Mouse (Mus musculus): ENCODE measurements at regions not wholly inside any gene's neighbourhood (a gene's known extent, or its start where the extent isn't known, plus 50 kb on each side); places are given as distances from the start of the nearest gene placed in this dataset.
"Not testable (repeated sequence)": the region's sequence is repeated elsewhere in the genome, so short reads cannot be mapped to it uniquely, and the experiment has no call there.

DNA sequence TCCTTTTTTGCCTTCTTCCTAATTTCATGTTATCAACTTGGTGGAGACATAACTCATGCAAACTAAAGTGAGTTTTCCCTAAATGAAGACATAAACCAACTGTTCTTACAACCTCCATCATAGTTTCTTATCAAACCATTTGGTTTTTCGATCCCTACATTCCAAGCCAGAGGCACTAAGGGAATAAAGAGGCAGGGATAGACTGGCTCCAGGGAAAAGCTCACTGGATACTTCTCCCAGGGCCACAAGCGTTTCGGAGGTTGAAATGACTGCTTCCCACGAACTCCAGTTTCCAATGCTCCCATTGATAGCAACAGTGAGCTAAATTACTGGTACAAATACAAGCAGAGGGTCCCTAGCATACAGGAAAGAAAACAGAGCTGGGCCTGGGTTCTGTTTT is 178.4 kb upstream of the Otx2 start:
- no peak for ATAC-seq (ENCODE audit: low TSS enrichment)

GRCm38 (mm10) chr14:48842861-48843260 is 169.2 kb upstream of the Otx2 start:
- no peak for ATAC-seq (ENCODE audit: low TSS enrichment)

DNA sequence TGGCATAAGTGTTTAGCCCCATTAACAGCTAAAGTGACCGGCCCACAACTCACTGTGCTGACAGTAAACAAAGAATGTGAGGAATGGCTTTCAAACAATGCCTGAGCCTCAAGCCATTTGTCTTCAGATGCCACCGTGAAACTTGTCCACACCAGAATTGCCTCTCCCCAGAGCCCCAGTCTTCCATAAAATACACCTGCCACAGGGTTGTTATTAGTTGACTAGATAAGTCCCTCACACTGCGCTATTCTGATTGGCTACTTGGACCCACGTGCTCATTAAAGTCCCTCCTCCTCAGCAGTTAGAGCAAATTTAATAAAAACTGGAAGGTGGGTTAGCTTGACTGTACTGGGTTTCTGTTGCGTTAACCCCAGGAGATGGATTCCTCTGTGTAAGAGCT is 167.7 kb upstream of the Otx2 start:
- ATAC-seq (ENCODE audit: low TSS enrichment), result no peak

GRCm38 (mm10) chr14:48837181-48837580 is 163.6 kb upstream of the Otx2 start:
- ATAC-seq (ENCODE audit: low TSS enrichment), result no peak

DNA sequence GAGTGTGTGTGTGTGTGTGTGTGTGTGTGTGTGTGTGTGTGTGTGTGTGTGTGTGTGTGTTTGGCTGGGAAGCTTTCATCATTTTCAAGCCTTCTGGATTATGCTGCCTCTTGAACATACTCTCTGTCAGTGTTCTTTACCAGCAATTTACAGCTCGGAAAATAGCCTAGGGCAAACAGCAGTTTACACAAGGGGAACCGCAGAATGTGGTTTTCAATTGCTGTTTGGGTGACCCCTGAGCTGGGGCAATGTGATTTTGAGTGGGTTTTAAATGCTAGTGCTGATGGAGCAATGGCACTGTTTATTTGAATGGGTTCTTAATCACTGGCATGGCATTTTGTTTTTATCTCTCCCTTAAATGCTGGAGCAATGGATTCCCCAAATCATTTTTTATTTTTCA is 162.5 kb upstream of the Otx2 start:
- no peak for ATAC-seq (ENCODE audit: low TSS enrichment)

DNA sequence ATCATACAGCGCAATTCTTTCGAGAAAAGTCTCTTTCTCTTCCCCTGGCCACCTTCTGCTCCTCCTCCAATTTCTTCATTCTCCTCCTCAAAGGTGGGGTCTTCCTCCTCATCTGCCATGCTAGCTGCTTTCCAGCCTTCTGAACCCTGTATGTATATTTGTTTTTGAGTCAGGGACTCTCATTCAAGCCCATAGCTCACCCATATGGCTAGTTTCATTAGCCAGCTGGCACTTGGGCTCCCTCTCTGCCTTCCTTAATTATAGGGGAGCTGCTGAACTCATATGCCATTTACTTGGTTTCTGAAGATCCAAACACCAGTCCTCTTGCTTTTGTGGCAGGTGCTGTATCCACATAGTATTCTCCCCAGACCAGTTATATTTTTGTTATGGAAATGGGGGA is 160.8 kb upstream of the Otx2 start:
- no peak for ATAC-seq (ENCODE audit: low TSS enrichment)

GRCm38 (mm10) chr14:48826421-48826820 is 152.8 kb upstream of the Otx2 start:
- no peak for ATAC-seq (ENCODE audit: low TSS enrichment)

DNA sequence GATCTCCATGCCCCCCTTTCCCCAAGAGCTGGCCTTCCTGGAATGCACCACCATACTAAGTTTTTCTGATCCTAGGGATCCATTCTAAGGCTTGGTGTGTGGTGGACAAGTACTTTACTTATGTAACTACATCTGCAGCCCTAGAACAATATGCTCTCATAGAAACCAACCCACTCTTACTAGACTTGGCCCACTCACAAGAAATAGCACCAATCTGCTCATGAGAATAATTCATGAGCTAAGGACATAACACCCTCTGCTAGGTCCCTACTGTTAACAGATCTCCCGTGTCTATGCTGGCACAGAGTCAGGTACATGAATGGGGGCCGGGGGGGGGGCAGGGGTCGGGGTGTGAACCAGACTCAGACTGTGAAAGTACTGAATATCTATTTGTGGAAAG is 150.8 kb upstream of the Otx2 start:
- peak; percentile 95 for ATAC-seq (ENCODE audit: low TSS enrichment)

DNA sequence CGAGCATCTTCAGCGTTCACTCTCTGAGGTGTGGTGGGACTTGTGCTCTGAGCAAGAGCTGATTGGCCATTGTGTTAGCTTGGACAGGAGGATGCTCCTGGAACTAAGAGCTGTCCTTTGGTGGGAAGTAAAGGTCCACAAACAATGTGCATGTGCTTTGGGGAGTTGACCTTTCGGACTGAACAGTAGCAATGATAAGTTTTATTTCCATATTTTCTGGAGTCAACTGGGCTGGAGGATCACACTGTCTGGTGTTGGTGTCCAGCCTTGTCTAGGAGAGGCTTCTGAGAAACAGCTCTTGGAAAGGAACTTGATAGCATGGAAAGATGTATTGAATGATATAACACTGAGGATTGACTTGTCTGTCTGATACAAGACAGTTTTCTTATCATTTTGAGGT is 142.3 kb upstream of the Otx2 start:
- no peak for ATAC-seq (ENCODE audit: low TSS enrichment)

DNA sequence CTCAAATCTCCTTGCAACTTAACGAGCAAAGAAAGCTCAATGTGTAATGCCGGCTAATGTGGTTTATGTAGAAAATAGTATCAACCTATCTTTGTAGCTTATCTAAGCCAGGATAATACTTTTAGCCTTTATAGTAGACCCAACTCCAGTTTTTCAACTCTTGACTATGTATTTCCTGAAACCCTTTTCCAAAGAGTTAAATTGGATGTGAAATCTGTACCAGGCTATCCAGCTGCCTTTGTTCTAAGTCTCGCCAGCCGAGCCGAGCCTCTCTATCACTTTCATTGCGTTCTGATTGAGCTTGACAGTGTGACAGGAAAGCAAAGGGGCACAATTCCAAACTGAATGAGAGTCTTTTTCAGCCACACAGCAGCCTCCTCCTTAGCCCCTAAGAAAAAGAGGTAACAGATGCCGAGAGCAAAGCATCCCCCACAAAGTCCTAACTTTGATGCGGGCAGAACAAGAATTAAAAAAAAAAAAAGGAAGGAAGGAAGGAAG is 141.7 kb upstream of the Otx2 start:
- ATAC-seq (ENCODE audit: low TSS enrichment), result no peak

DNA sequence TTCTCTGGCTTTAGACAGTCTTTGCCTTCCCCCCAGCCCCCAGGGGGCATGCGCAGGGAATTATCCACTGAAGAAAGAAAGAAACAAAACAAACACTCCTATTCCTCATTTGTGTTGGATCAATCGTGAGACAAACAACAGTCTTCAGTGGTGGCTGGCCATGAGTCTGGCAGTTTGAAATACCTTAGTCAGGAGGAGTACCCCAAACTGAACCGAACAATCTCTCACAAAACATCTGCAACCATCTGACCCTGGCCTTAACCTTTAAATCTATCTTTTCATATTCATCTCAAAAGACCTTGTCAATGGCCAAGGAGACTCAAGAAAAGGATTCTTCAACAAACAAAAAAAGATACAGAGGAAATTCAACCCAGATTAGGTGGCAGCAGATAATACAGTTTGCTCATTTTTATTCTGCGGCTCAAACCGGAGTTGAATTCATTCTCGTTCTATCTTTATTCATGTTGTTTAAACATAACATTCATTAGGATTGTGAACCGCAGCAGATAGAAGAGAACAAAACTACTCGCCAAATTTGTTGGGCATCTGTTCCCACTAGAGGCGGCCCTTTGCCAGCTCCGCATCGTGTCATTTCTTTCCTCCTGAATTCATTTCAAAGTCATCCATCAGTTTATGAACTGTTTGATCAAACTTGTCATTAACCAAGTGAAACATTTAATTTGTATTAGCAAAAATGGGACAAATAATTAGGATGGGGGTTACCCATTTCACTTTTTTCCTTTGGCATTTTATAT is 139.3 kb upstream of the Otx2 start:
- ATAC-seq (ENCODE audit: low TSS enrichment), result no peak

GRCm38 (mm10) chr14:48804098-48804497 is 130.5 kb upstream of the Otx2 start:
- no peak for ATAC-seq (ENCODE audit: low TSS enrichment)

GRCm38 (mm10) chr14:48801283-48801682 is 127.7 kb upstream of the Otx2 start:
- no peak for ATAC-seq (ENCODE audit: low TSS enrichment)

- no peak for ATAC-seq (ENCODE audit: low TSS enrichment)
Measured at GRCm38 (mm10) chr14:48800857-48801256, 127.2 kb upstream of the Otx2 start.

- ATAC-seq (ENCODE audit: low TSS enrichment), result no peak
Measured at GRCm38 (mm10) chr14:48800100-48800449, 126.5 kb upstream of the Otx2 start.

DNA sequence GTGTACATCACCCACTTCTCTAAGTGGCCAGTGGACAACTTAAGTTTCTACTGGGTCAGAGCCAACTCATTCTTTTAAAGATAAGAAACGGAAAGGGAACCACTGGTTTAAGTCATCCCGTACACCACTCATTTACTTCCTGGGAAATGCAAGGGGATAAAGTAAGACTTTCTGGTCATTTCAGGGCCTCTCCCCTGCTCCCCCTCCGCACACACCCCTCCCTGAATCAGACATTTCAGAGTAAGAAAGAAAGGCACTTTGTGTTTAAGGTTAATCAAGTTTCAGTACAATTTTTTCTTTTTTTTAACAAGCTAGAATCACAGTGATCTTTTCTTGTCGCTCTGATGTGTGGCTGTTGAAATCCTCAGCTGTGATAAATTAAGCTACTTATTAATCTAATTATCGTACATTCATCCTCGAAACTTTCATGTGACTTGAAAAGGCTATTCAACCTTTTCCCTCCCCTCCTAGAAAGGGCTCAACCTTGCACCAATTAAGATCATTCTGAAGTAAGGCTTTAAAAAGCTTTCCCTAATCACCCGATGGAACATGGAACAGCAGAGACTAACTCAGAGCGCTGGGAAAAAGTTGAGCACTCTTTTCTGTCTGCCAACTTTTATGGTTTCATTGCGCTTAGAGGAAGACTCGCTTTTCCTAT is 126.0 kb upstream of the Otx2 start:
- ATAC-seq (ENCODE audit: low TSS enrichment), result no peak

DNA sequence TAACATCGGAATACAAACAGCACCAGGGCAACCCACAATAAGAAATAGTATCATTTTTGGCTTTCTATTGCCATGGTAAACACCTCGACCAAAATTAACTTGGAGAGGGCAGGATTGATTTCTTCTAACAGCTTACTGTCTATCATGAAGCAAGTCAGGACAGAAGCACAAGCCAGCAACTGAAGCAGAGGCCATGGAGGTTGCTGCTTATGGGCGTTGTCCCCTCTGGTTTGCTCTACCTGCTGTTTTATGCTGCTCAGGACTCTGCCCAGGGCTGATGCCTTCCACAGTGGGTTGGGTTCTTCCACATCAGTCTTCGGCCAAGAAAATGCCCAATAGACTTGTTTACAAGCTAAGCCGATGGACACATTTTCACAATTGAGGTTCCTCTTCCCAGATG is 117.9 kb upstream of the Otx2 start:
- ATAC-seq (ENCODE audit: low TSS enrichment), result no peak

GRCm38 (mm10) chr14:48779327-48779726 is 105.7 kb upstream of the Otx2 start:
- no peak for ATAC-seq (ENCODE audit: low TSS enrichment)

DNA sequence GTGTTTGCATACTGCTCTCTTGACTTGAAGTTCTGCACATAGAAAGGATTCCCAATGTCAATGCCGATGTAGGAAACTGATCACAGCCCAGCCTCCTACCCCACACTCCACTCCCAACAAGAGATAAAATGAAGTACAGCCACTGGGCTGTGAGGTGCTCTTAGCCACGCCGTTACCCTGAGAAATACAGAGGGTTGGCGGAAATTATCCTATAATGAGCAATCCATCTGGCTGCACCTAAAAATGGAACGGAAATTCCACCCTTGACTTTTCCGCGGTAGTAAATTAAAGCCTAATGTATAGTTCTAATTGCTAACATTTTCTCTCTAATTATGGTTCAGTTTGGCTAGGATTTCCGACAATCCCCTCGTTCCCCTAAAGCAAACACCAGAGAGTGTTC is 97.2 kb upstream of the Otx2 start:
- no peak for ATAC-seq (ENCODE audit: low TSS enrichment)

DNA sequence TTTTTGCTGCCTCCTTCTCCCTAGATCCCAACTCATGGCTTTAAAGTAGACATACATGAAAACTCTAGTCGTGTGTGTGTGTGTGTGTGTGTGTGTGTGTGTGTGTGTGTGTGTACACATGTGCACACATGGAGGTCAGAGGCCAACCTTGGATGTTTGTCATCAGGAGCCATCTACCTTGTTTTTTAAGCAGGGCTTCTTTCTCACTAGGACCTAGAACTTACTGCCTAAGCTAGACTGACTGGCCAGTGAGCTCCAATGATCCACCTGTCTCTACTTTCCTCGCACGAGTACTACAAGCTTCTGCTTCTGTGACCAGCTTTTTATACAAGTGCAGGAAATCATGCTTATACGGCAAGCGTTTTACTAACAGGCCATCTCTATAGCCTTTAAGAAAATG is 89.1 kb upstream of the Otx2 start:
- ATAC-seq (ENCODE audit: low TSS enrichment), result no peak

GRCm38 (mm10) chr14:48761002-48761648 is 87.5 kb upstream of the Otx2 start:
- ATAC-seq (ENCODE audit: low TSS enrichment), result no peak

- not testable (repeated sequence) for ATAC-seq (ENCODE audit: low TSS enrichment)
Measured at GRCm38 (mm10) chr14:48755096-48755495, 81.5 kb upstream of the Otx2 start.

DNA sequence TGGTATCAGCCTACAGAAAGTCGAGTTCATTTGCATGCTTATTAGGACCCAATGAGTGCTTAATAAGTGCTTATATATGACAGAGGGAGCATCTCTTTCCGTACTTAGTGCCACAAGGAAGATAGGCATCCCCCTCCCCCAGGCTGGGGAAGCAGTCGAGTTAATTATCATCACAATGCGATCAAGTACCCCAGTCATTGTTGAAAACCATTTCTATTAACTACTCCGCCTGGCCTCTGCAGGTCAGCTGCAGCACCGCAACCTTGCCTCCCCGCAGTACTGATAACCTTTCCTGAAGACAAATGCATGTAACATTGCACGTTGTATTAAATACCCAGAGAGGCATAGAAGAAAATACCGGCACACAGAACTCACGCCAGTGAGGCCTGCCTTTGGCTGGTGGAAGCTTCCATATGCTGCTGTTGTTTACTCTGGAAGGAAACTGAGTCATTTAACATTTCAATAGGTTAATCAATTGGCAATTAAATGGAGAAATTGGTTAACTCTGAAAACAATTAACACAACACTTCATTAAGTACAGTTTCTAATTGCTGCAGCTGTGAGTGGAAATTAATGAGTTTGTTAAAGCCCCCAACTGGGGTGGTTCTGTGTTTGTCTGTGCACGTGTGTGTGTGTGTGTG is 80.6 kb upstream of the Otx2 start:
- ATAC-seq (ENCODE audit: low TSS enrichment), result no peak

Measured in frontal cortex, adult (tissue).